Mouse (Mus musculus) bone marrow macrophage, adult 2 months (primary cell): ENCODE data around the gene Bmp7.

Source experiments
- CTCF ChIP-seq: IDR thresholded peaks from 2 replicates; pipeline ENCODE4 v1.5.1; 2012; ENCODE audit warnings: low read depth, mild to moderate bottlenecking, low read length, moderate library complexity
- POLR2A ChIP-seq: IDR thresholded peaks from 2 replicates; pipeline ENCODE4 v1.6.1; 2012; ENCODE audit warnings: mild to moderate bottlenecking, low read depth, low read length, borderline replicate concordance

DNA sequence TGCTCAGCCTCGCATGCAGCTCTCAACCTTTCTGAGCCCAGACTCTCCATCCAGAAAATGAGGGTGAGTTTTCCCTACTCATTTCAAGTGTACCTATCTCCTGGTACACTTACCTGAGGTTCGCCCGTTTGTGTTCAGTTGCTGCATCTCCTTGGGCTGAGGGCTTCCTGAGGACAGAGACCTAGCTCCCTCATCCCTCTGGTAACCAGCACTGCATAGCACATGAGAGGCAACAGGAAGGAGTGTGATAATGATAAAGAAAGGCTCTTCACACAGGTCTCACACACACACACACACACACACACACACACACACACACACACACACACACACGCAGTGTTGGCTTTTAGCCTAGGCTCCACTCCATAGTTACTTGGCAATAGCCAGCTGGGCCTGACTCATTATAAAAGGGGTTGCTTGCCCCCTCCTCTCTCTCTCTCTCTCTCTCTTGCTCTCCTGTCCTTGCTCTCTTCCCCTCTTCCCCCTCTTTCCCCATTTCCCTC lies 38.1 kb upstream of the Bmp7 start:
- no peak for TF ChIP-seq CTCF
- TF ChIP-seq POLR2A = no peak
